Mouse (Mus musculus) neural tube, embryonic 11.5 days (tissue): Measurements from ENCODE around the gene Hist1h1c. TPM values are rescaled to one million over a fixed set of nuclear protein-coding genes. Genes with fewer than 3 reads are reported as not detected.

Source experiments
- ATAC-seq: fragments of 200-750 bp; cut with Nextera tagmentation; 2 replicates; pipeline ENCODE4 v1.8.0; 2017; ENCODE audit warnings: moderate number of reproducible peaks, mild to moderate bottlenecking, moderate TSS enrichment, moderate library complexity; ENCODE audit not compliant: insufficient read depth, low FRiP score, low TSS enrichment
- DNase-seq: peaks from one replicate; pipeline ENCODE4 v3.0.0-alpha.2; 2015; ENCODE audit warnings: low spot score
- H3K27ac ChIP-seq: fragments of 300-500 bp; sonication (generic); 2 replicates; pipeline ENCODE4 v1.5.1; 2014; ENCODE audit warnings: low read depth, mild to moderate bottlenecking, low read length
- H3K27me3 ChIP-seq: fragments of 300-500 bp; sonication (generic); 2 replicates; pipeline ENCODE4 v1.6.1; 2014; ENCODE audit warnings: mild to moderate bottlenecking, low read length, mixed read lengths; ENCODE audit not compliant: control insufficient read depth, insufficient read depth
- H3K36me3 ChIP-seq: fragments of 300-500 bp; sonication (generic); 2 replicates; pipeline ENCODE4 v1.6.1; 2014; ENCODE audit warnings: mild to moderate bottlenecking, low read length, moderate library complexity, mixed read lengths; ENCODE audit not compliant: control insufficient read depth, insufficient read depth
- H3K4me1 ChIP-seq: fragments of 300-500 bp; sonication (generic); 2 replicates; pipeline ENCODE4 v1.6.1; 2014; ENCODE audit warnings: low read length, mixed read lengths; ENCODE audit not compliant: control insufficient read depth, insufficient read depth
- H3K4me2 ChIP-seq: fragments of 300-500 bp; sonication (generic); 2 replicates; pipeline ENCODE4 v1.6.1; 2014; ENCODE audit warnings: low read depth, mild to moderate bottlenecking, moderate library complexity
- H3K4me3 ChIP-seq: fragments of 300-500 bp; sonication (generic); 2 replicates; pipeline ENCODE4 v1.5.1; 2014; ENCODE audit warnings: low read depth, low read length
- H3K9ac ChIP-seq: fragments of 300-500 bp; sonication (generic); 2 replicates; pipeline ENCODE4 v1.6.1; 2014; ENCODE audit warnings: mild to moderate bottlenecking, low read length
- H3K9me3 ChIP-seq: fragments of 300-500 bp; sonication (generic); 2 replicates; pipeline ENCODE4 v1.6.1; 2016; ENCODE audit warnings: low read length; ENCODE audit not compliant: control insufficient read depth
- WGBS: fragments of 180-500 bp; shearing (Covaris S2); extraction: QIAGEN DNeasy Blood & Tissue Kit; methylation state at CpG from one replicate; pipeline ENCODE4 v1.1.7; 2014; 5-methylcytosine and 5-hydroxymethylcytosine counted together
- polyA plus RNA-seq: library from polyadenylated mRNA; unstranded; fragments of >200 nt; fragmentation: Nextera tagmentation; extraction: Ambion mirVana; gene quantifications from 2 replicates; pipeline ENCODE4 v1.2.1, GENCODE M21; 2014

Hist1h1c gene
- polyA plus RNA-seq, 1 experiment from 2014 or later: 12.2 TPM

DNA sequence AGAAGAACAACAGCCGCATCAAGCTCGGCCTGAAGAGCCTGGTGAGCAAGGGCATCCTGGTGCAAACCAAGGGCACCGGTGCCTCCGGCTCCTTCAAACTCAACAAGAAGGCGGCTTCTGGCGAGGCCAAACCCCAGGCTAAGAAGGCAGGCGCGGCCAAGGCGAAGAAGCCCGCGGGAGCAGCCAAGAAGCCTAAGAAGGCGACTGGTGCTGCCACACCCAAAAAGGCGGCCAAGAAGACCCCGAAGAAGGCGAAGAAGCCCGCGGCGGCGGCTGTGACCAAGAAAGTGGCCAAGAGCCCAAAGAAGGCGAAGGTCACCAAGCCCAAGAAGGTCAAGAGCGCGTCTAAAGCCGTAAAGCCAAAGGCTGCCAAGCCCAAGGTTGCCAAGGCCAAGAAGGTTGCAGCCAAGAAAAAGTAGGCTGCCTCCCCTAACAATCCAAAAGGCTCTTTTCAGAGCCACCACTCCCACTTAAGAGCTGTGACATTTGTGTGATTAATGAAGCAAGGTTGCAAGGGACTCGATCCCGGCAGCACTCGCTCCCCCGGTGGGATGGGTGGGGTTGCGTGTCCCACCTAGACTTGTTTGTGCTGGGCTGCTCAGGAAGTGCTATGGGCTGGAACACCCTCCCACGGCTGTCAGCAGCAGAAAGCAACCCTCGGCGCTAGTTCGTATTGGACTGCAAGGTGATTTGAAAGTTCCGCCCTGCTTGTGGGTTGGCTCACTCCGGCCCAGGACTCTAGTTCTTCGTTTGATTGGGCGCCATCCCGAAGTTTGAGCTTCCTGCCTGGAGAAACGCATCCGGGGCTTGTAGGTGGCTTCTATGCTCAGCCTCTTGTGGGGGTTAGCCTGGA, 687 bp downstream of the Hist1h1c start:
- H3K4me2 ChIP-seq: peak overlapping the region; percentile 93
- H3K36me3 ChIP-seq: no peaks in the 10 kb centered on the region
- H3K4me1 ChIP-seq: peaks cover 6% of the 10 kb centered on the region; the same call in 1 of the 2 replicates
- H3K27ac ChIP-seq: peak overlapping the region; percentile 98
- ATAC-seq (peak; percentile 82), DNase-seq (peak; percentile 90)
- H3K9me3 ChIP-seq: no peaks in the 10 kb centered on the region
- H3K4me3 ChIP-seq: peak overlapping the region; percentile 52
- H3K27me3 ChIP-seq: no peaks in the 10 kb centered on the region
- H3K9ac ChIP-seq: peak overlapping the region; percentile 81
- WGBS: under 1% methylated on average over 38 of the region's 39 CpGs

DNA sequence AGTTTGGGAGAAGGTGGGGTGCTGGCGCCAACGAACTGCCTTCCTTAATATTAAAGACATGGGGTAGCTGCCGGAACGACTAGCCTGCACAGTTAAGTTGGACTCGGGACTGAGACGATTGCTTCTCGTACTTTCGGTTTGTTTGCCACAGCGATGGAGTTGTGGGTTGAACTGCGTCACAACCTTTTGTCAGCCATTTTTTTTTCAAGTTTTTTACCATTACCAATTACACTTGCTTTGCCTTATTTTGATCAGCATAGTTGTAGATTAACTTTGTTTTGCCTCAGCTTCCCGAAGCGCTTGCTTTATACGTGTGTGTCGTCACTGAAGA, 1.3 kb downstream of the Hist1h1c start:
- H3K27me3 ChIP-seq: no peaks in the 10 kb centered on the region
- H3K4me1 ChIP-seq: peaks cover 10% of the 10 kb centered on the region; the same call in 1 of the 2 replicates
- peak overlapping the region; percentile 81 for H3K9ac ChIP-seq
- no peak for ATAC-seq
- peak overlapping the region; percentile 98 for H3K27ac ChIP-seq
- no peaks in the 10 kb centered on the region for H3K36me3 ChIP-seq
- DNase-seq: no peak
- peak overlapping the region; percentile 93 for H3K4me2 ChIP-seq
- H3K4me3 ChIP-seq: peak overlapping the region; percentile 52
- no peaks in the 10 kb centered on the region for H3K9me3 ChIP-seq
- 1% methylated on average over 14 of the region's 14 CpGs for WGBS

DNA sequence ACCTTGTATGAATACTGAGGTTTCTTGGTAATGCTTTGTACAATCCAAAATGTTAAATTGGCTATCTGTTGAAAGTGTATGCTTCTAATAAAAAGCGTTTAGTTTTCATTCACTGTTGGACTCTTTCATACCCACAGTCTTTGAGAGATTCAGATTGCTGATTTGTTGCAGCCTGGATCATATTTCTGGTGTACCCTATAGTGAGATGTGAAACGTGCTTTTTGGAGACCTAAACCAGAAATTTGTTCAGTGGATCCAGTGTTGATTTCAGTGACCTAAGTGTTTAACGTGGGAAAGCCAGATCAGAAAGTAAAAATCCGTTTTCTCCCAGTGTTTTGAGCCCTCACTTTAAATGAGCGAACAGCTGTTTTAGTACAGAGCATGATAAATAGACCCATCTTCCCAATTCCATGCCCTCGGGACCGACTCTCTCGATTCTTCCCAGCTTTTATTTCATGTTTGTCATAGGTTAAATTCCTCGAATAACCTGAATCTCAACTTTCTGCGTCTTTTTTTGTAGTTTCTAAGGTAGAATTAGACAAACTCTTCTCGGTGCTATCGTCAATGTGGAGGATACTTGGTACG, 1.7 kb downstream of the Hist1h1c start:
- no peak for DNase-seq
- no peak for ATAC-seq
- Histone ChIP-seq H3K9ac (peak overlapping the region; percentile 81), H3K27ac (peak overlapping the region; percentile 98), H3K4me1 (peaks cover 10% of the 10 kb centered on the region; the same call in 1 of the 2 replicates), H3K4me3 (peak overlapping the region; percentile 52), H3K9me3 (no peaks in the 10 kb centered on the region), H3K27me3 (no peaks in the 10 kb centered on the region), H3K4me2 (peak overlapping the region; percentile 93), H3K36me3 (no peaks in the 10 kb centered on the region)
- WGBS: 32% methylated on average over 13 of the region's 13 CpGs

DNA sequence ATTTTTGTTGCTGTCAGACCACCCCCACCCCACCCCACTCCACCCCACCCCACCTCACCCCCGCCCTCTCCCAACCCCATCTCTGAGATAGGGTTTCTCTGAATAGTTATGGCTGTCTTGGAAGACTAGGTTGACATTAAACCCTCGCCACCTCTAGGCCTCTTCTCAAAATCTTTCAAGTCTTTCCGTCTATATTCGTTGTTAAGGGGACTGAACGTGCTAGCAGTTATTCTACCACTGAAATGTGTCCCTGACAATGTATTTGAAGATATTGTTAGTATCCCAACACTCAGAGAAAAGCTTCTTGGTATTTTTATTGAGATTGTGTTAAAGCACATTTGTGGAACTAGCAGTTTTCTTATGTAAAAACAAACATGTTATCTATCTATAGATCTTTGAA, 2.3 kb downstream of the Hist1h1c start:
- H3K27me3 ChIP-seq: no peaks in the 10 kb centered on the region
- H3K4me3 ChIP-seq: no peak overlapping the region
- peaks cover 10% of the 10 kb centered on the region; the same call in 1 of the 2 replicates for H3K4me1 ChIP-seq
- no peak for ATAC-seq
- H3K9me3 ChIP-seq: no peaks in the 10 kb centered on the region
- peak overlapping the region; percentile 93; the same call in 1 of the 2 replicates for H3K4me2 ChIP-seq
- DNase-seq: no peak
- WGBS: 68% methylated on average over 5 of the region's 5 CpGs
- no peaks in the 10 kb centered on the region for H3K36me3 ChIP-seq
- H3K9ac ChIP-seq: no peak overlapping the region
- no peak overlapping the region for H3K27ac ChIP-seq

DNA sequence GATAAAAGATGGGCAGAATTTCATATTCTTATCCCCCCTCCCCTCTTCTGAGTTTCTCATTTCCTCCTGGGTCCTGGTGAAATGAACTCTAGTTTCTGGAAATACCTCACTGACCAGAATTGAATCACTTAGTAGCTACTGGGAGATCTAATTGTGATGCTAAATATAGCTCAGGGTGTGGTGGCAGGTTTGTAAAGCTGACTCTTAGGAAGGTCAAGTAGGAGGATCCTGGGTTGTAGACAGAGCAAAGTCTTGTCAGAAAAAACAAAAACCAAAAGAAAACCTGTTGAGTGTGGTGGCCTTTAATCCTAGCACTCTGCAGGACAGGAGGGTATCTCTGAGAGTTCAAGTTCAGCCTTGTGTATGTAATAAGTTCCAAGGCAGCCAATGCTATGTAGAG, 3.4 kb downstream of the Hist1h1c start:
- no peak overlapping the region for H3K9ac ChIP-seq
- no peaks in the 10 kb centered on the region for H3K27me3 ChIP-seq
- ATAC-seq: no peak
- H3K9me3 ChIP-seq: no peaks in the 10 kb centered on the region
- H3K27ac ChIP-seq: no peak overlapping the region
- no peak for DNase-seq
- H3K4me2 ChIP-seq: no peak overlapping the region
- no peak overlapping the region for H3K4me3 ChIP-seq
- no peaks in the 10 kb centered on the region for H3K36me3 ChIP-seq
- peaks cover 10% of the 10 kb centered on the region; the same call in 1 of the 2 replicates for H3K4me1 ChIP-seq

DNA sequence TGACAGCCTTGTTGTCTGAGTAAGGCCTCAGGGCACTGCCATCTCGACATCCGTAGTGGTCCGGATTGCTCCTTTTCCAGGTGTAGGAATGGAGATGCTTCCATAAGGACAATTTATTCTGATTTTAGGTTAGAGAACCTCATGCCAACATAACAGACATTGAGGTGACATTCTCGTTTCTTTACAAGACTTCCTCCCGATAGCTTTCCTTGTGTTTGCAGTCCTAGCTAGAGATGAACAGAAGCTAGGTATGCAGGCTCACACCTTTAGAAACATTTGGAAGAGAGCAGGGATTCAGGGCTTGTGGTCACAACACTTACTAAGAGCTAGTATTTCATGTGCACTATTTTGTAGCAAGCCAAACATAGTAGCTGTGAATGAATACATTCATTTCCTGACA, 4.6 kb downstream of the Hist1h1c start:
- H3K4me3 ChIP-seq: no peak overlapping the region
- no peak overlapping the region for H3K27ac ChIP-seq
- no peaks in the 10 kb centered on the region for H3K36me3 ChIP-seq
- peaks cover 18% of the 10 kb centered on the region; the same call in 1 of the 2 replicates for H3K4me1 ChIP-seq
- no peaks in the 10 kb centered on the region for H3K9me3 ChIP-seq
- DNase-seq (no peak), ATAC-seq (no peak)
- 91% methylated on average over 5 of the region's 5 CpGs for WGBS
- H3K9ac ChIP-seq: no peak overlapping the region
- H3K27me3 ChIP-seq: no peaks in the 10 kb centered on the region
- H3K4me2 ChIP-seq: no peak overlapping the region

DNA sequence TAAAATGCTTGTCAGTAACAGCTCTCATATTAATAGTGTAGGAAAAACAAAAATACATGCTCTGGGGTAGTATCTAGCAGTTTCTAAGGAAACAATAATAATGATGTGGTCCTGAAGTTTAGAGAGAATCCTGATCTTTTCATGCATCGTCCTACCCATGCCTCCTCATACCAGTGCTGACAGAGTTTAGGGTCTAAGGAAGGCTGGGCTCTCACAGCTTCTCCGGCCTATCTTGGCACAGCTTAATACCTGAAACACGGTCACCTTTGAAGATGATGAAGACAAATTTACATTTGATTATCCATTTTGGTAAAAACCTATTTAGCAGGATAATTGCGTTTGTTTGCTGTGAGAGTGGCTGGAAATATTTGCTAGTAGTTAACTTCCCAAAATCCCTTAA, 5.4 kb downstream of the Hist1h1c start:
- Histone ChIP-seq H3K9me3 (no peaks in the 10 kb centered on the region), H3K4me2 (peak overlapping the region; percentile 11; the same call in 1 of the 2 replicates), H3K27me3 (no peaks in the 10 kb centered on the region), H3K4me1 (peaks cover 18% of the 10 kb centered on the region; the same call in 1 of the 2 replicates), H3K36me3 (no peaks in the 10 kb centered on the region), H3K27ac (peak overlapping the region; percentile 70; the same call in 1 of the 2 replicates), H3K4me3 (peak overlapping the region; percentile 32; the same call in 1 of the 2 replicates), H3K9ac (no peak overlapping the region; the same call in 1 of the 2 replicates)
- WGBS: 53% methylated on average over 4 of the region's 4 CpGs
- no peak for ATAC-seq
- no peak for DNase-seq

DNA sequence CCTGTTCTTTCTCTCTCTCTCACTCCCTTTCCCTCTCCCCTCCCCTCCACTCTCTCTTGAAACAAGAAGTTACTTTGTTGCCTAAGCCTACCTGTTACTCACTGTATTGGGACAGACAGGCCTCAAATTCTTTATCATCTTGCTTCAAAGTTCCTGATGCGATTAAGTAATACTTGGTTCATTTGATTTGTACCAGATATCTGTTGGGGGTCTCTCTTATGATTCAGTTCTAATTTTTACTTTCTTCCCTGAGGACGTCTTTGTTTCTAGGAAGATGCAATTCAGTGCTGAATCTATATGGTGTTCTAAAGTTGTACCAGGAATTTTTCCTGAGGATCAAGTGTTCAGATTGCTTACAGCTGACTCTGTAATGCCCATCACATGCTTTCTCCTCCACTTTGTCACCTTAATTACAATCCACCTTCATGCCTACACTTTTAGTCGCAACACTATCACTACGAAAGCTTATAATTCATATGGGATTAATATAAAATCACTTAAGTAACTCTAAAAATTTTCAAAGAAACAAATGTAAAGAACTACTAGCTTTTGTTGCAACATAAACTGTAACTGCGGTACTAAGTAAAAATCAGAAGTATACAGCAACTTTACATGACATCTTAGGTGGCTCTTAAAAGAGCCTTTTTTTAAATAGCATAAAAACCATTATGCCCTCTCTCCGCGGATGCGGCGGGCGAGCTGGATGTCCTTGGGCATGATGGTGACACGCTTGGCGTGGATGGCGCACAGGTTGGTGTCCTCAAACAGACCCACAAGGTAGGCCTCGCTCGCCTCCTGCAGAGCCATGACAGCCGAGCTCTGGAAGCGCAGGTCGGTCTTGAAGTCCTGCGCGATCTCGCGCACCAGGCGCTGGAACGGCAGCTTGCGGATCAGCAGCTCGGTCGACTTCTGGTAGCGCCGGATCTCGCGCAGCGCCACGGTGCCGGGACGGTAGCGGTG, 6.1 kb downstream of the Hist1h1c start:
- Histone ChIP-seq H3K9me3 (no peaks in the 10 kb centered on the region), H3K4me1 (peaks cover 16% of the 10 kb centered on the region; the same call in 1 of the 2 replicates), H3K27me3 (no peaks in the 10 kb centered on the region), H3K27ac (peak overlapping the region; percentile 70; the same call in 1 of the 2 replicates), H3K36me3 (no peaks in the 10 kb centered on the region), H3K4me3 (peak overlapping the region; percentile 32), H3K4me2 (peak overlapping the region; percentile 58), H3K9ac (peak overlapping the region; percentile 60)
- WGBS: 3% methylated on average over 20 of the region's 36 CpGs
- DNase-seq (no peak), ATAC-seq (no peak)
